Mouse (Mus musculus): ENCODE measurements around the gene Drc3. TPM values are rescaled to one million over a fixed set of nuclear protein-coding genes. Genes with fewer than 3 reads are reported as not detected.

Gene Drc3
- polyA plus RNA-seq, 1 experiment from 2014 or later, result 7.9 TPM

DNA sequence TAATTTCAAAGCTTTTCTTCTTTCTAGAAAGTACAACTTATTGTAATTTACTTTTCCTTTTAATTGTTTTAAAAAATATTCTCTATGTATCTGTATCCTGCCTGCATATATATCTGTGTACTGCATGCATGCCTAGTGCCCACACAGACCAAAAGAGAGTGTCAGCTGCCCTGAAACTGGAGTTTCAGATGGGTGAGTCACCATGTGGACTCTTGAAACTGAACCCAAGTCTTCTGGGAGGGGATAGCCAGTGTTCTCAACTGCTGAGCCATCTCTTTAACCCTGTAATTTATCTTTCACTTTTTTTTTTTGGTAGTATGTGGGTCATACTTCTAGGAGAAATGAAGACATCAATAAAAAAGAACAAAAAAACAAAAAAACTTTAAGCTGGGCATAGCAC, 29.4 kb upstream of the Drc3 start:
- DNase-seq (ENCODE audit: low spot score) (no peak), ATAC-seq (ENCODE audit: low read depth) (no peak)
- H3K27ac ChIP-seq (replicated peaks; ENCODE audit: low read depth, low read length), result no peak overlapping the region
- H3K36me3 ChIP-seq (ENCODE audit: control insufficient read depth, insufficient read depth, low read length), result no peaks in the 10 kb centered on the region
- no peak overlapping the region for H3K4me2 ChIP-seq (ENCODE audit: low read depth, low read length)
- H3K4me1 ChIP-seq (ENCODE audit: control insufficient read depth, insufficient read depth, low read length), result no peaks in the 10 kb centered on the region
- H3K4me3 ChIP-seq (ENCODE audit: low read depth, low read length), result no peak overlapping the region
- no peaks in the 10 kb centered on the region for H3K27me3 ChIP-seq (replicated peaks; ENCODE audit: control insufficient read depth, insufficient read depth, low read length)
- H3K9ac ChIP-seq (ENCODE audit: low read depth, low read length), result no peak overlapping the region
- no peaks in the 10 kb centered on the region for H3K9me3 ChIP-seq (ENCODE audit: control insufficient read depth, low read length)

DNA sequence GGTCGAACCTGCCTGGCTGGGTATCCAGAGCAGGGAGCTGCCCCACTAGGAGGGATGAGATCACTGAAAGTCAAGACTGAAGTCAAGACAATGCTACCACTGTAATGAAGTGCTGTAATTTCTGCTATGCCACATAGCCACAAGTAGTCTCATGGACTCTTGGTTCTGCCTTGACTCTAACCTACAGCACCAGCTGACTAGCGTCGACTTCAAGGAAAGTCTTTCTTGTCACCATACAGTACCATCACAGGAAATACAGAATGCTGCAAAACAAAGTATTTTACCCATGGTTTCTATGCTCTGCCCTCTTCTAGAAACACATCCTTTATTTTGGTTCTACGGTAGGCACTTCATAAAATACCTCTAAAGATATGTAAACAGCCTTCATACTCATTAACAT, 22.6 kb upstream of the Drc3 start:
- H3K9me3 ChIP-seq (ENCODE audit: control insufficient read depth, low read length), result no peaks in the 10 kb centered on the region
- no peak for ATAC-seq (ENCODE audit: low read depth)

DNA sequence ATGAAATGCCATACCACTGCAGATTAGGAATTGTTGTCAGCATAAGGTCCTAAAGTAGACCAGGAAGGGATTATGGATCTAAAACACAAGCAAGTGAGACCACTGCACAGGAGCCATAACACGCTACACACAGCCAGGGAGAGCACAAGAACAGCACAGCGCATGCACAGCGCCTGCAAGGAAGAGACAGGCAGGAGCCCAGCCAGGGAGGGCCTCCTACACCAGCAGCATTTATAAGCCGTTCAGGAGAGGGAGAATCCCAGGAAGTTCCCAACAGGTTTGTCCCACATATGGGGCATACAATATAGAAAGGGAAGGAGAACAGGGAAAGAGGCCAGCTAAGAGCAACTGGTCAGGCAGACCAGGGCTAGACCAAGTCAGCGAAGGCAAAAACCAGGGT, 19.7 kb upstream of the Drc3 start:
- no peaks in the 10 kb centered on the region for H3K9me3 ChIP-seq (ENCODE audit: control insufficient read depth, low read length)
- ATAC-seq (ENCODE audit: low read depth) (no peak), DNase-seq (ENCODE audit: low spot score) (no peak)
- H3K4me2 ChIP-seq (ENCODE audit: low read depth, low read length), result no peak overlapping the region
- no peaks in the 10 kb centered on the region for H3K27me3 ChIP-seq (replicated peaks; ENCODE audit: control insufficient read depth, insufficient read depth, low read length)
- no peak overlapping the region for H3K27ac ChIP-seq (replicated peaks; ENCODE audit: low read depth, low read length)
- H3K4me1 ChIP-seq (ENCODE audit: control insufficient read depth, insufficient read depth, low read length), result no peaks in the 10 kb centered on the region; the same call in 1 of the 2 replicates
- WGBS, result 77% methylated on average over 5 of the region's 5 CpGs
- H3K36me3 ChIP-seq (ENCODE audit: control insufficient read depth, insufficient read depth, low read length), result 0 out of 2 replicates have a peak, but pooled peaks cover 8% of the 10 kb centered on the region
- H3K9ac ChIP-seq (ENCODE audit: low read depth, low read length), result no peak overlapping the region
- no peak overlapping the region for H3K4me3 ChIP-seq (ENCODE audit: low read depth, low read length)

More for the DNA sequence above, 22.6 kb upstream of the Drc3 start:
- H3K4me3 ChIP-seq (ENCODE audit: low read depth, low read length), result no peak overlapping the region
- H3K36me3 ChIP-seq (ENCODE audit: control insufficient read depth, insufficient read depth, low read length), result no peaks in the 10 kb centered on the region
- no peak overlapping the region for H3K4me2 ChIP-seq (ENCODE audit: low read depth, low read length)
- H3K9ac ChIP-seq (ENCODE audit: low read depth, low read length), result no peak overlapping the region
- H3K4me1 ChIP-seq (ENCODE audit: control insufficient read depth, insufficient read depth, low read length), result no peaks in the 10 kb centered on the region; the same call in 1 of the 2 replicates
- H3K27ac ChIP-seq (replicated peaks; ENCODE audit: low read depth, low read length), result no peak overlapping the region
- no peak for DNase-seq (ENCODE audit: low spot score)
- 77% methylated on average over 4 of the region's 4 CpGs for WGBS
- no peaks in the 10 kb centered on the region for H3K27me3 ChIP-seq (replicated peaks; ENCODE audit: control insufficient read depth, insufficient read depth, low read length)

DNA sequence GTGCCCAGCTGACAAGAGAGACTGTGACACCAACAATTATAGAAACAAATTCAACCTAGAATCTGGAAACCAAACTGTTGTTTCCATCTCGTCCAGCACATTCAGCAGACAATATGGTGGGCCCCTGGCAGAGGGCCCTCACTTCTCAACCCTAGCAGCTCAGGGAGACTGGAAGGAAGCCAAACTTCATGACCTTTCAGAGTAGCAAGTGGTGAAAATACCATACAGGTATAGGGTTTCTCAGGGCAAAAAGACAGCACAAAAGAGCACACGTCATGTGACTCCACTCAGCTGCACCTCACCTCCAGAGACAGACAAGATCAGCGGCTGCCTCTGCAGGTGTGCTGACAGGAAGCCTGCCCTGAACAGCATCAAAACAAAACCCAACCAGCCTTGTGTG, 19.0 kb upstream of the Drc3 start:
- H3K9me3 ChIP-seq (ENCODE audit: control insufficient read depth, low read length), result no peaks in the 10 kb centered on the region
- no peaks in the 10 kb centered on the region; the same call in 1 of the 2 replicates for H3K4me1 ChIP-seq (ENCODE audit: control insufficient read depth, insufficient read depth, low read length)
- 49% methylated on average over 3 of the region's 3 CpGs for WGBS
- H3K27me3 ChIP-seq (replicated peaks; ENCODE audit: control insufficient read depth, insufficient read depth, low read length), result no peaks in the 10 kb centered on the region
- no peak overlapping the region for H3K4me3 ChIP-seq (ENCODE audit: low read depth, low read length)
- H3K27ac ChIP-seq (replicated peaks; ENCODE audit: low read depth, low read length), result no peak overlapping the region
- H3K9ac ChIP-seq (ENCODE audit: low read depth, low read length), result no peak overlapping the region
- ATAC-seq (ENCODE audit: low read depth) (peak; percentile 65; the same call in 1 of the 2 replicates), DNase-seq (ENCODE audit: low spot score) (no peak)
- H3K36me3 ChIP-seq (ENCODE audit: control insufficient read depth, insufficient read depth, low read length), result 0 out of 2 replicates have a peak, but pooled peaks cover 8% of the 10 kb centered on the region
- no peak overlapping the region for H3K4me2 ChIP-seq (ENCODE audit: low read depth, low read length)

DNA sequence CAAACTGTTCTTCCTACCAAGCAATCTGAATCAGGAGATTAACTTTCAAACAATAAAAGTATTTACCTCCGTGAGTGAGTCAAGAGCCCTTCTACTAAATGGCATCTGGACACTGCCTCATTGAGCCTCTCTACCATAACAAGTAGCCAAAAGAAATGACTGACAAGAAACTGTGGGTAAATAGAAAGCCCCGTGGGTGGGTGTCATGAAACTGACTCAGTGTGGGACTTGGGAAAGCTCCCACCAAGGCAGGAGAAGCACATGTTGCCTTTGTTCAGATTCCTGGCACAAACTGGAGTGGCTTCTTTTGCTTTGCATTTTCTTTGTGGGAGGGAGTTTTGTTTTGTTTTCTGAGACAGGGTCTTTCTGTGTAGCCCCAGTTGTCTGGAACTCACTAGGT, 17.4 kb upstream of the Drc3 start:
- WGBS, result 65% methylated on average over 2 of the region's 2 CpGs
- Histone ChIP-seq H3K9ac (ENCODE audit: low read depth, low read length) (no peak overlapping the region), H3K4me2 (ENCODE audit: low read depth, low read length) (no peak overlapping the region), H3K4me3 (ENCODE audit: low read depth, low read length) (no peak overlapping the region), H3K36me3 (ENCODE audit: control insufficient read depth, insufficient read depth, low read length) (0 out of 2 replicates have a peak, but pooled peaks cover 8% of the 10 kb centered on the region), H3K27ac (replicated peaks; ENCODE audit: low read depth, low read length) (no peak overlapping the region), H3K4me1 (ENCODE audit: control insufficient read depth, insufficient read depth, low read length) (no peaks in the 10 kb centered on the region; the same call in 1 of the 2 replicates), H3K9me3 (ENCODE audit: control insufficient read depth, low read length) (no peaks in the 10 kb centered on the region), H3K27me3 (replicated peaks; ENCODE audit: control insufficient read depth, insufficient read depth, low read length) (no peaks in the 10 kb centered on the region)
- ATAC-seq (ENCODE audit: low read depth) (no peak), DNase-seq (ENCODE audit: low spot score) (no peak)

DNA sequence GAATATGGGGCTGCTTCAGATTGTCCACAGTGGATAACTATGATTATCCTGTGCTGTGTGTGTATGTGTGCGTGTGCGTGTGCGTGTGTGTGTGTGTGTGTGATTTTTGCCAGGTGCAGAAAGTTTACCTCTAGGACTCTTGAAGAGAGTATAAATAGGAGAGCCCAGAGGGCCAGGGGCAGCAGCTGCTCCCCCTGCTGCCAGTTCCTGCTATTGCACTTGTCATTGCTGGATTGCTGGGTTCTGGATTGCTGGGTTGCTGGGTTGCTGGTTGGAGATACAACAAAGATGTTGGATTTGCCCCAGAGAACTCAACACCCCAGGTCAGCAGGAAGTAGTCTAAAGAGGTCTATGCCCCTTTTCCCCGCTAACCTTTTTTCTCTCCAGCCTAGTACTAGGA, 14.8 kb upstream of the Drc3 start:
- no peaks in the 10 kb centered on the region for H3K9me3 ChIP-seq (ENCODE audit: control insufficient read depth, low read length)
- H3K36me3 ChIP-seq (ENCODE audit: control insufficient read depth, insufficient read depth, low read length), result 0 out of 2 replicates have a peak, but pooled peaks cover 8% of the 10 kb centered on the region
- no peak overlapping the region for H3K4me3 ChIP-seq (ENCODE audit: low read depth, low read length)
- H3K4me2 ChIP-seq (ENCODE audit: low read depth, low read length), result no peak overlapping the region
- no peaks in the 10 kb centered on the region; the same call in 1 of the 2 replicates for H3K4me1 ChIP-seq (ENCODE audit: control insufficient read depth, insufficient read depth, low read length)
- no peak overlapping the region for H3K27ac ChIP-seq (replicated peaks; ENCODE audit: low read depth, low read length)
- no peaks in the 10 kb centered on the region for H3K27me3 ChIP-seq (replicated peaks; ENCODE audit: control insufficient read depth, insufficient read depth, low read length)
- WGBS, result 69% methylated on average over 4 of the region's 4 CpGs
- DNase-seq (ENCODE audit: low spot score) (no peak), ATAC-seq (ENCODE audit: low read depth) (no peak)
- H3K9ac ChIP-seq (ENCODE audit: low read depth, low read length), result no peak overlapping the region

DNA sequence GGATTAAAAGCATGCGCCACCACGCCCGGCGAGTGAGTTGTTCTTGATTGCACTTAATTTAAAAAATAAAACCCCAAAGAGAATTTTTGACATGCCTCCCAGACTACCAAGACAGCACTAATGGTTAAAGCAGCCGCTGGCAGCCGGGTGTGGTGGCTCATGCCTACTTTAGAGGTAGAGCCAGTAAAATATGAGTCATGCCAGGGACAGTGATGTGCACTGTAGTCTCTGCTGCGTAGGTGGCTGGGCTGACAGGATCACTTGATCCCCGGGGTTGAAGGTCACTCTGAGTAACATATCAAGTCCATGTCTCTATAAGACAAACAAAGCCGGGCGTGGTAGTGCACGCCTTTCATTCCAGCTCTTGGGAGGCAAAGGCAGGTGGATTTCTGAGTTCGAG, 13.8 kb upstream of the Drc3 start:
- 89% methylated on average over 12 of the region's 12 CpGs for WGBS
- no peak overlapping the region for H3K27ac ChIP-seq (replicated peaks; ENCODE audit: low read depth, low read length)
- no peak for ATAC-seq (ENCODE audit: low read depth)
- H3K4me1 ChIP-seq (ENCODE audit: control insufficient read depth, insufficient read depth, low read length), result no peaks in the 10 kb centered on the region
- H3K4me2 ChIP-seq (ENCODE audit: low read depth, low read length), result no peak overlapping the region
- no peak overlapping the region for H3K9ac ChIP-seq (ENCODE audit: low read depth, low read length)
- DNase-seq (ENCODE audit: low spot score), result no peak
- H3K27me3 ChIP-seq (replicated peaks; ENCODE audit: control insufficient read depth, insufficient read depth, low read length), result no peaks in the 10 kb centered on the region
- no peak overlapping the region for H3K4me3 ChIP-seq (ENCODE audit: low read depth, low read length)
- H3K36me3 ChIP-seq (ENCODE audit: control insufficient read depth, insufficient read depth, low read length), result 0 out of 2 replicates have a peak, but pooled peaks cover 8% of the 10 kb centered on the region
- no peaks in the 10 kb centered on the region for H3K9me3 ChIP-seq (ENCODE audit: control insufficient read depth, low read length)

DNA sequence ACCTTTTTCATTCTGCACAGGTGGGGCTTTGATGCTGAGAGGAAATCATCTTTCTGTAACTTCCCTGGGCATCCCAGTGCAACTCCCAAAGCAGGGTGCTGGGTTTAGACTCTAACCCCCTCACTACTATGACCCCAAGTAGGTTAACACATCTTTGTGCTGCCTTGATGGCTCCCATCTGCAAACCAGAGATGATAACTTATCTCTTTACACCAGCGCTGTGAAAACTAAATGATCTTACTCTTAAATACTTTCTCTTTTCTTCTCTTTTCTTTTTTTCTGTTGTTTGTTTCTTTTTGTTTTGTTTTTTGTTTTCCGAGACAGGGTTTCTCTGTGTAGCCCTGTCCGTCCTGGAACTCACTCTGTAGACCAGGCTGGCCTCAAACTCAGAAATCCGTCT, 7.3 kb upstream of the Drc3 start:
- 80% methylated on average over 4 of the region's 4 CpGs for WGBS
- Histone ChIP-seq H3K27me3 (replicated peaks; ENCODE audit: control insufficient read depth, insufficient read depth, low read length) (no peaks in the 10 kb centered on the region), H3K4me3 (ENCODE audit: low read depth, low read length) (no peak overlapping the region), H3K9ac (ENCODE audit: low read depth, low read length) (no peak overlapping the region), H3K36me3 (ENCODE audit: control insufficient read depth, insufficient read depth, low read length) (no peaks in the 10 kb centered on the region), H3K4me1 (ENCODE audit: control insufficient read depth, insufficient read depth, low read length) (no peaks in the 10 kb centered on the region), H3K9me3 (ENCODE audit: control insufficient read depth, low read length) (no peaks in the 10 kb centered on the region), H3K4me2 (ENCODE audit: low read depth, low read length) (no peak overlapping the region), H3K27ac (replicated peaks; ENCODE audit: low read depth, low read length) (no peak overlapping the region)
- no peak for ATAC-seq (ENCODE audit: low read depth)
- DNase-seq (ENCODE audit: low spot score), result no peak

DNA sequence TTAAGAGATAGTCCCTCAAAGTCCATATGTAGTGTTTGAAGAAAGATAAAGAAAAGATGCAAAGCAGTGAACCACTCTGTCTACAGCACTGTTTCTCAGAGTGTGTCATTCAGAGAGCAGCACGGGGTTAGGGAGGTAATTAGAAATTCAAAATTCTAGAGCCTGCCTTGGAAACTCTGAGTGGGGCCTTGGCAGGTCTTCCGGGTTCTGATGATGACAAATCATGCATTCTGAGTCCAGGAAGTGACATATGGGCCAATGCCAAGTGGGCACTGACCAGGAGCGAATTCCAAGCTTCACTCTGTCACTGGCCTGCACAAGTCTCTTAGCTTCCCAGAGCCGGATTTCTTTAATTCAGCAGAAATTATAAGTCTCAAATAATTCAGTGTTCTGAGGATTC, 6.6 kb upstream of the Drc3 start:
- DNase-seq (ENCODE audit: low spot score), result no peak
- 71% methylated on average over 4 of the region's 4 CpGs for WGBS
- Histone ChIP-seq H3K9me3 (ENCODE audit: control insufficient read depth, low read length) (no peaks in the 10 kb centered on the region), H3K4me2 (ENCODE audit: low read depth, low read length) (no peak overlapping the region), H3K27ac (replicated peaks; ENCODE audit: low read depth, low read length) (no peak overlapping the region), H3K4me3 (ENCODE audit: low read depth, low read length) (no peak overlapping the region), H3K27me3 (replicated peaks; ENCODE audit: control insufficient read depth, insufficient read depth, low read length) (no peaks in the 10 kb centered on the region), H3K9ac (ENCODE audit: low read depth, low read length) (no peak overlapping the region), H3K4me1 (ENCODE audit: control insufficient read depth, insufficient read depth, low read length) (peaks cover 1% of the 10 kb centered on the region; the same call in 1 of the 2 replicates), H3K36me3 (ENCODE audit: control insufficient read depth, insufficient read depth, low read length) (no peaks in the 10 kb centered on the region)
- no peak for ATAC-seq (ENCODE audit: low read depth)

Data from embryonic facial prominence, embryonic 14.5 days (tissue).